Mouse (Mus musculus) forebrain, embryonic 13.5 days (tissue): ENCODE measurements around the gene Oxct2a. TPM values are rescaled to one million over a fixed set of nuclear protein-coding genes. Genes with fewer than 3 reads are reported as not detected.
"Not testable (repeated sequence)": the region's sequence is repeated elsewhere in the genome, so short reads cannot be mapped to it uniquely, and the experiment has no call there.

Source experiments
- ATAC-seq: fragments of 200-750 bp; cut with Nextera tagmentation; 2 replicates; pipeline ENCODE4 v1.8.0; 2017
- H3K27ac ChIP-seq: fragments of 300-500 bp; sonication (generic); 2 replicates; pipeline ENCODE4 v1.5.1; 2015; ENCODE audit warnings: inconsistent platforms, mild to moderate bottlenecking, moderate library complexity
- H3K27me3 ChIP-seq: fragments of 300-500 bp; sonication (generic); 2 replicates; pipeline ENCODE4 v1.6.1; 2015; ENCODE audit warnings: mild to moderate bottlenecking, inconsistent platforms
- H3K36me3 ChIP-seq: fragments of 300-500 bp; sonication (generic); 2 replicates; pipeline ENCODE4 v1.6.1; 2015; ENCODE audit warnings: mild to moderate bottlenecking, inconsistent platforms; ENCODE audit not compliant: poor library complexity, severe bottlenecking
- H3K4me1 ChIP-seq: fragments of 300-500 bp; sonication (generic); 2 replicates; pipeline ENCODE4 v1.6.1; 2015; ENCODE audit warnings: inconsistent platforms
- H3K4me2 ChIP-seq: fragments of 300-500 bp; sonication (generic); 2 replicates; pipeline ENCODE4 v1.6.1; 2015; ENCODE audit warnings: inconsistent platforms, mild to moderate bottlenecking, moderate library complexity
- H3K4me3 ChIP-seq: fragments of 300-500 bp; sonication (generic); 2 replicates; pipeline ENCODE4 v1.5.1; 2015; ENCODE audit warnings: mild to moderate bottlenecking, inconsistent platforms
- H3K9ac ChIP-seq: fragments of 300-500 bp; sonication (generic); 2 replicates; pipeline ENCODE4 v1.6.1; 2015; ENCODE audit warnings: mild to moderate bottlenecking, inconsistent platforms
- H3K9me3 ChIP-seq: fragments of 300-500 bp; sonication (generic); replicated peaks from 2 replicates; pipeline ENCODE4 v1.6.1; 2016; ENCODE audit warnings: inconsistent platforms
- WGBS: fragments of 180-500 bp; shearing (Covaris S2); methylation state at CpG from one replicate; pipeline ENCODE4 v1.1.7; 2015; 5-methylcytosine and 5-hydroxymethylcytosine counted together
- polyA plus RNA-seq: library from polyadenylated mRNA; unstranded; fragments of >200 nt; fragmentation: Nextera tagmentation; extraction: Ambion mirVana; gene quantifications from 2 replicates; pipeline ENCODE4 v1.2.1, GENCODE M21; 2015

Gene Oxct2a
- polyA plus RNA-seq, 1 experiment from 2014 or later: not detected

DNA sequence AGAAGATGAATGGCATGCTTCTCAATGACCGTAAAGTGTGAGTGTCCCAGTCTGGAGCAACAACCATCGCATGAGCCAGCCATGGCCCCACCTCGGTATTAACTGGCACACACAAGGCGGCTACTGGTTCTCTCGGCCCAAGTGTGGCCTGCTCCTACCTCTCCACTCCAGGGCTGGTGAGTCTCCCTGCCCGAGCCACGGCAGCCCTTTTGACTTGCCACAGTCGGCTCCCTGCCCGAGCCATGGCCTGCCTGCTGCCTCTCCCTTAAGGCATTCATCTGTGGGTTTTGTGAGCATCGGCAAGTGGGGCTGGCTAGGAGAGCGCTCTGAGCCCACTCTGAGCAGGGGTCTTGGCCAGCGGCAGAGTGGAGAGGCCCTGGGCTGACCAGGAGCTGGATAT, 34.4 kb downstream of the Oxct2a start:
- Histone ChIP-seq H3K9ac (no peak overlapping the region), H3K4me2 (no peak overlapping the region), H3K4me3 (no peak overlapping the region), H3K4me1 (peaks cover 23% of the 10 kb centered on the region), H3K36me3 (peaks cover 73% of the 10 kb centered on the region), H3K9me3 (no peaks in the 10 kb centered on the region), H3K27ac (no peak overlapping the region), H3K27me3 (no peaks in the 10 kb centered on the region)
- 94% methylated on average over 12 of the region's 12 CpGs for WGBS
- no peak for ATAC-seq

- peaks cover 51% of the 10 kb centered on the region for H3K36me3 ChIP-seq
- H3K9ac ChIP-seq: no peak overlapping the region
- H3K4me1 ChIP-seq: peaks cover 27% of the 10 kb centered on the region
- ATAC-seq: no peak
- H3K27ac ChIP-seq: no peak overlapping the region
- WGBS: 96% methylated on average over 2 of the region's 2 CpGs
- H3K27me3 ChIP-seq: no peaks in the 10 kb centered on the region
- no peaks in the 10 kb centered on the region for H3K9me3 ChIP-seq
- H3K4me2 ChIP-seq: no peak overlapping the region
- H3K4me3 ChIP-seq: no peak overlapping the region
These were observed 36.6 kb downstream of the Oxct2a start for GRCm38 (mm10) chr4:123286790-123287189.

- 81% methylated on average over 6 of the region's 6 CpGs for WGBS
These were observed 38.5 kb downstream of the Oxct2a start for GRCm38 (mm10) chr4:123284731-123285624.

DNA sequence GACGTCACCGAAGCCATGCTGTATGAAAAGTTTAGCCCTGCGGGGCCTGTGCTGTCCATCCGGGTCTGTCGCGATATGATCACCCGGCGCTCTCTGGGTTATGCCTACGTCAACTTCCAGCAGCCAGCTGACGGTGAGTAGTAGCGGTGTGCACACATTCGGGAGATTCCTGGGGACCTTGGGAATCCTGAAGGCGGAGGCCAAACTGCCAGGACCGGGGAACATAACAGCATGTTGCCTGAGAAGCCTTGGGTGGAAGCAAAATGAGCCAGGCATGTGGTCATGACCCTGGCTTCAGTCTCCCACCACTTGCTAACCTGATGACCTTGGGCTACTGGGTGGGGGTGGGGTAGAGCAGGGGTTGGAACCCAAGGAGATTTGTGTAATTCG, 39.8 kb downstream of the Oxct2a start:
- Histone ChIP-seq H3K4me2 (peak overlapping the region; percentile 90), H3K4me3 (peak overlapping the region; percentile 61), H3K36me3 (peaks cover 21% of the 10 kb centered on the region), H3K4me1 (peaks cover 27% of the 10 kb centered on the region), H3K9ac (peak overlapping the region; percentile 75)
- not testable (repeated sequence) for H3K27me3 ChIP-seq, H3K27ac ChIP-seq, H3K9me3 ChIP-seq
- peak; percentile 22 for ATAC-seq
- WGBS: 0% methylated on average over 13 of the region's 15 CpGs

More at GRCm38 (mm10) chr4:123284731-123285624, 38.5 kb downstream of the Oxct2a start:
- no peaks in the 10 kb centered on the region for H3K27me3 ChIP-seq
- H3K4me3 ChIP-seq: peak overlapping the region; percentile 61
- H3K27ac ChIP-seq: no peak overlapping the region
- H3K9me3 ChIP-seq: no peaks in the 10 kb centered on the region
- peak overlapping the region; percentile 75 for H3K9ac ChIP-seq
- ATAC-seq: no peak
- H3K4me2 ChIP-seq: peak overlapping the region; percentile 90
- H3K36me3 ChIP-seq: peaks cover 34% of the 10 kb centered on the region
- peaks cover 27% of the 10 kb centered on the region for H3K4me1 ChIP-seq

DNA sequence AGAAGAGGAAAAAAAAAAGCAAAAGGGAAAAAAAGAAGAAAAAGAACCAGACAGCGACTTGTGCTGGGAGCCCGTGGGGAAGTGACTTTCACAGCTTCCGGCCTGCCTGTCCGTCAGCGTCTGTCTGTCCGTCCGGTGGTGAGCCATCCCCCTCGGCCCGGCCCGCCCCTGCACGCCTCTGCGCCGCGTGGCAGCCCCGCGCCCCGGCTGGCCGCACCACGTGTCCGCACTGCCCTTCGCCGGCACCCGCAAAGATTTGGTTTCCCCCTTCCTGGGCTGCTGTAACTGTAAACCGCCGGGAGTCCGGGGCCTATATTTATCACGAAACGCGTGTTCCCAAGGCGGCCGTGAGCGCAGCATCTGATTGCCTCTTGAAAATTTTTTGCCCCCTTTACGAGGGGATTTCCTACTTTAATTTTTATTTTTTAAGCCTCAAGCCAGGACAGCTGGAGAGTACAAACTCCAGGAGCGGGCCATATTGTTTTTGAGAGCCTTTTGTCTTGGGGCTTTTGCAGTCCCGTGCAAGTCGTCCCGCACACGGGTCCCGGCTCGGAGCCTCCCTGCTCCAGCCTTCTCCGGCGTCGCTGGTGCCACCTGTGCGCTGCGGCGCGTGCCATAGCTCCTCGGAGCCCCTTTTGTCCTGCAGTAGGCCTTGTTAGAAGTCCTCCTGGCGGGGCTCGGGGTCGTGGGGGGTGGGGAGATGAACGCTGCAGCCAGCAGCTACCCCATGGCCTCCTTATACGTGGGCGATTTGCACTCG, 40.3 kb downstream of the Oxct2a start:
- peak; percentile 74 for ATAC-seq
- H3K9ac ChIP-seq: peak overlapping the region; percentile 75
- peaks cover 27% of the 10 kb centered on the region for H3K4me1 ChIP-seq
- not testable (repeated sequence) for H3K9me3 ChIP-seq, H3K27ac ChIP-seq, H3K27me3 ChIP-seq
- H3K4me2 ChIP-seq: peak overlapping the region; percentile 90
- peaks cover 16% of the 10 kb centered on the region for H3K36me3 ChIP-seq
- peak overlapping the region; percentile 61 for H3K4me3 ChIP-seq
- under 1% methylated on average over 48 of the region's 55 CpGs for WGBS

GRCm38 (mm10) chr4:123282500-123282899, 40.9 kb downstream of the Oxct2a start:
- Histone ChIP-seq H3K4me3 (peak overlapping the region; percentile 61), H3K27me3 (no peaks in the 10 kb centered on the region), H3K4me1 (peaks cover 27% of the 10 kb centered on the region), H3K36me3 (peaks cover 11% of the 10 kb centered on the region), H3K27ac (no peak overlapping the region), H3K4me2 (peak overlapping the region; percentile 90), H3K9ac (peak overlapping the region; percentile 75), H3K9me3 (no peaks in the 10 kb centered on the region)
- 2% methylated on average over 25 of the region's 25 CpGs for WGBS
- peak; percentile 92 for ATAC-seq

DNA sequence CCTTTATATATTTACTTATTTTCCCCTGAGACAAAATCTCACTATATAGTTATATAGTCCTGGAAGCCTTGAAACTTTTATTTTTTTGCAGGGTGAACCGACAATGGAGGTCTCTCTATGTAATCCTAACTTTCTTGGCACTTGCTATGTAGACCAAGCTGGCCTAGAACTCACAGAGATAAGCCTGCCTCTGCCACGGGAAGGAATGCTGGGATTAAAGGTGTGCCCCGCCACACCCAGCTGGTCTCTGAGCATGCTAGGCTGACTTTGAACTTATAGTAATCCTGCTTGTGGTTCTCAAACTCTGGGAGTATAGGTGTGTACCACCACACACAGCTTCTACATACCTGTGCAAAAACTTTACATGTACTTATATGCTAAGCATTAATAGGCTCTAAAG, 43.3 kb downstream of the Oxct2a start:
- Histone ChIP-seq H3K4me1 (peaks cover 15% of the 10 kb centered on the region), H3K27ac (no peak overlapping the region), H3K27me3 (no peaks in the 10 kb centered on the region), H3K4me2 (no peak overlapping the region), H3K9ac (no peak overlapping the region), H3K9me3 (no peaks in the 10 kb centered on the region), H3K36me3 (no peaks in the 10 kb centered on the region), H3K4me3 (no peak overlapping the region)
- 81% methylated on average over 3 of the region's 3 CpGs for WGBS
- ATAC-seq: no peak

Other genes with a start within 250 kb of the Oxct2a start
- 0.19 and 0.25 TPM in 2 replicates for gene Bmp8b, start 218.5 kb downstream of the Oxct2a start, polyA plus RNA-seq
- not detected in 2 replicates for gene Oxct2b, start 207.4 kb downstream of the Oxct2a start, polyA plus RNA-seq
- 91.6 and 96.0 TPM in 2 replicates for gene Ppie, start 183.7 kb downstream of the Oxct2a start, polyA plus RNA-seq
- gene Hpcal4, start 140.4 kb downstream of the Oxct2a start, polyA plus RNA-seq: 7.7 and 10.8 TPM in 2 replicates
- gene Nt5c1a, start 122.1 kb downstream of the Oxct2a start, polyA plus RNA-seq: 0.24 TPM in 1 of 2 replicates, not detected in the other
- gene Heyl, start 90.1 kb downstream of the Oxct2a start, polyA plus RNA-seq: 3.8 and 4.1 TPM in 2 replicates
- 27.7 and 28.6 TPM in 2 replicates for gene Pabpc4, start 61.3 kb downstream of the Oxct2a start, polyA plus RNA-seq
- gene Bmp8a, start 19.6 kb upstream of the Oxct2a start, polyA plus RNA-seq: not detected in 2 replicates